Mouse (Mus musculus): ENCODE data around the gene Pfkp.

The Pfkp gene

DNA sequence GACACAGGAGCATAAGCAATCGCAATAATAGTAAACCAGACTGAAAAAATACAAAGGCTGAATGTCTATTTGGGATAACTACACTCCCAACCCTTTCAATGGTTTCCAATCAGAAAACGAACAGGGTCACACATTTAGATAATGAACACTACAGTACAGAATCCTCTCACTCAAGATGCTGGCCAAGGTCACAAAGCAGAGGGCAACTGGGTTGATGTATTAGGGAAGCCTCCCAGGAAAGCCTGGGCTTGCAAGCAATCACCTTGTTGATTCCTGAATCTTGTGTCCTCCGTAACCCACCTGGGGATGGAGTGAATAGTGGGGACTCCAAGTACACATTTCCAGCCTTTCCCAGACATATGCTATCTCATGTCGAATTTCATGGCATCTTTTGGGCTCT, 5.6 kb downstream of the Pfkp start:
- Histone ChIP-seq H3K36me3 (ENCODE audit: control insufficient read depth, insufficient read depth, low read length, poor library complexity, severe bottlenecking) (no peaks in the 10 kb centered on the region), H3K27me3 (ENCODE audit: control insufficient read depth, insufficient read depth, low read length, poor library complexity, severe bottlenecking) (no peaks in the 10 kb centered on the region)
- DNase-seq (ENCODE audit: low read depth, low spot score) = no peak

DNA sequence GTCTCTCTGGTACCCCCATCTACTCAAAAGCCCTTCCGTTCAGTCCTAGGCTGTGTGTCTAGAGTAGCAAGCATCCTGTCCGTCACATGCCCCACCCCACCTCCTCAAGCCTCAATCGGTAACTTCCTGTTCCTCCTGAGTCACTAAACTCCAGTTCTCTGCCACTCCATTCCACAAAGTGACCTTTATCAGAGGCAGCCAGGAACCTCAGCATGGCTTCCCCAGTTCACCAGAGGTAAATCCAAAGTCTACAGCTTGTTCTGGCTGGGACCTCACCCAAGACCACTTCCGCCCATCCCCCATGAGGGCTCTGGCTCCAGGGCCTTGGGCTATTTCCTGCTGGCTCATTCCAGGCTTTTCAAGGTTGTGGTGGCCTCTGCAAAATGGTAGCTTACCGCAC, 6.1 kb downstream of the Pfkp start:
- no peaks in the 10 kb centered on the region for H3K36me3 ChIP-seq (ENCODE audit: control insufficient read depth, insufficient read depth, low read length, poor library complexity, severe bottlenecking)
- DNase-seq (ENCODE audit: low read depth, low spot score) = peak; percentile 42
- H3K27me3 ChIP-seq (ENCODE audit: control insufficient read depth, insufficient read depth, low read length, poor library complexity, severe bottlenecking) = no peaks in the 10 kb centered on the region

DNA sequence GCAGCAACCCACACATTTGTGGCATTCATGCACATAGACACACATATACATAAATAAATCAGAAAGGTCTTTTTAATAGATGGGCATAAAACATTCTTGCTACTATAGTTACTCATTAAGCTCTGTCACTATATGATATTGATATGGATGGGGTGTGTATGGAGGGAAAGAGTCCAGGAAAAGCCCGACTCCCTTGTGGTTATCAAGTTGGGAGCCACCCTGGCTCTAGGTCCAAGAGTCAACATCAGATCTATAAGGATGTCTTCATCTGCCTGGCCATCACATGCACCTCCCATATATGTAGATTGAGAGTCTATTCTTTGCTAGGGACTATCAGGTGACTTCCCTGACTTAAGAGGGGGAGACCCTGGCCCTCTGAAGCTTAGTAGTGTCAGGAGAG, 7.1 kb downstream of the Pfkp start:
- no peaks in the 10 kb centered on the region for H3K27me3 ChIP-seq (ENCODE audit: control insufficient read depth, insufficient read depth, low read length, poor library complexity, severe bottlenecking)
- DNase-seq (ENCODE audit: low read depth, low spot score) = no peak

DNA sequence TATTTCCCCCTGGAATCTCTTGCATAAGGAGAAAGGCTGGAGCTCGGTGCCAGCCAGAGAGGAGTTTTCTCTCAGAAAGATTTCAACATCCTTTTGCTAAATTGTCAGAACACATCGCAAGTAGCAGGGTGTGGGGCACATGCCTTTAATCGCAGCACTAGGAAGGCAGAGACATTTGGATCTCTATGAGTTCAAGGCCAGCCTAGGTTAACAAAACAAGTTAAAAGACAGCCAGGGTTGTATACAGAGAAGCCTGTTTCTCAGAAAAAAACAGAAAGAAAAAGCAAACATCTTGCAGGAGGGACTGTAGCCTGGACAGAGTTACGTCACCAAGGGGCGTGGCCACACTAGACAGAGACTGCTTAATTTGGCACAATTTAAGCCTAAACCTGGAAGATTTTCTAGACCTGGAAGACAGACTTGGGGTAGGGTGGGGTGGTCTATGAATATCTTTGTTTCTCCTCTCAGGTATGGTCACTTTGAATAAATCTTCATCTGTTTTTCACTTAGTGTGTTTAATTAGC, 9.0 kb downstream of the Pfkp start:
- Histone ChIP-seq H3K36me3 (ENCODE audit: control insufficient read depth, insufficient read depth, low read length, poor library complexity, severe bottlenecking) (no peaks in the 10 kb centered on the region; the same call in 1 of the 2 replicates), H3K27me3 (ENCODE audit: control insufficient read depth, insufficient read depth, low read length, poor library complexity, severe bottlenecking) (no peaks in the 10 kb centered on the region)
- DNase-seq (ENCODE audit: low read depth, low spot score) = no peak

More for the DNA sequence above, 7.1 kb downstream of the Pfkp start:
- no peaks in the 10 kb centered on the region for H3K36me3 ChIP-seq (ENCODE audit: control insufficient read depth, insufficient read depth, low read length, poor library complexity, severe bottlenecking)

DNA sequence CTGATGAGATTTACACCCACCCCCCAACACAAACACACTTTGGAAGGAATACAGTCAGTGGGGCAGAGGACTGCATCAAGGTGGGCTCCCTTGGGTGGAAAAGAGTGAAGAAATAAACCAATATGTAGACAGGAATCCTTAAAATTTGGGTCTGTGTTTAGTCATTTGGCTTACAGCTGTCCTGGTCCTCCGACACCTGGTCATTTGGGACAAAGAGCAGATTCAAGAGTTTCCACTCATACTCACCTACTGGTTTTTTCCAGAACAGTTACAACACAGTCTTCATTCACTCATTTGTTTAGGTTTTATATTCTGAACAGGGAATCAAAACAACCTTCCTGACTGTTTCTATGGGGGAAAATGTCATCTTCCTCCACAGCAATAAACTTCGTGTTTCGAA, 9.6 kb downstream of the Pfkp start:
- Histone ChIP-seq H3K27me3 (ENCODE audit: control insufficient read depth, insufficient read depth, low read length, poor library complexity, severe bottlenecking) (no peaks in the 10 kb centered on the region), H3K36me3 (ENCODE audit: control insufficient read depth, insufficient read depth, low read length, poor library complexity, severe bottlenecking) (no peaks in the 10 kb centered on the region; the same call in 1 of the 2 replicates)
- no peak for DNase-seq (ENCODE audit: low read depth, low spot score)

DNA sequence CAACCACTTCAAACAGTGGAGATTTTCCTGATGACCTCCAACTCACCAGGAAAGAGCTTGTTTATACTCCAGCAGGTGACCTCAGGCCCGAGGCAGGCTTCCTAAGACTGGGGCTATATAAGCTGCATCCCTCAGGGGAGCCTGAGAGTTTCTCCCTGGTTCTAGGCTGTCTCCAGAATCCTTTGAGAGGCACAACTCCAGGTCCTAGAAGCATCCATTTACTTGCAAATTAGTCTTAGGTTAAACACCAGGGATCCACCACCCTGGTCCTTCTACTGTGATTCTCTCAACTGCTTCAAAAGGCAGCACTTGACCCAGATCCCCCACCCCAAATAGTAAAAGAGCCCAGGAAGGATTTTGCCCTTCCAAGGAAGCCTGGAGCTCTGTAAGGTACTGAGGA, 10.2 kb downstream of the Pfkp start:
- DNase-seq (ENCODE audit: low read depth, low spot score) = no peak
- no peaks in the 10 kb centered on the region; the same call in 1 of the 2 replicates for H3K36me3 ChIP-seq (ENCODE audit: control insufficient read depth, insufficient read depth, low read length, poor library complexity, severe bottlenecking)
- no peaks in the 10 kb centered on the region for H3K27me3 ChIP-seq (ENCODE audit: control insufficient read depth, insufficient read depth, low read length, poor library complexity, severe bottlenecking)

DNA sequence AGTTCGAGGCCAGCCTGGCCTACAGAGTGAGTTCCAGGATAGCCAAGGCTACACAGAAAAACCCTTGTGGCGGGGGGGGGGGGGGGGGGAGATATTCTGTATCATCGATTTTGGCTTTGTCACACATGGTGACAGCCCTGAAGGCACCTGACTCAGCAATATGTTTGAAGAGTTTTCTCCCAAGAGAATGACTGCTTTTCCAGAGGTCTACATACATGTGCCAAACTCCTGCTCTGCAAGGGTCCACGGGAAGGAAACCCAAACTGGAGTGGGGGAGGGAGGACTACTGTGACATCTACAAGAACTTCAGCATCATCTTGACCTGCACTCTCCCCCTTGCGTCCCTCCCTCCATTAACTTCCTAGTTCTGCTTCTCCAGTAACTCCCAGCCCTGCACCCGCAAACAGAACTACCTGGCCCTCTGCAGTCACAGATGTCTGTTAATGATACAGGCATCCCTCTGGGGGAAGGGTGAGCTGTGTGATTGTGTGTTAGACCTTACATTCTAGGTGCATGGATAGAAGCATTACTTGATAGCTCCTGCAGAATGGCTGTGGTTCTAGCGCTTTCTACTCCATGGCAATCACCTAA, 10.9 kb downstream of the Pfkp start:
- Histone ChIP-seq H3K27me3 (ENCODE audit: control insufficient read depth, insufficient read depth, low read length, poor library complexity, severe bottlenecking) (no peaks in the 10 kb centered on the region), H3K36me3 (ENCODE audit: control insufficient read depth, insufficient read depth, low read length, poor library complexity, severe bottlenecking) (no peaks in the 10 kb centered on the region; the same call in 1 of the 2 replicates)
- no peak for DNase-seq (ENCODE audit: low read depth, low spot score)

DNA sequence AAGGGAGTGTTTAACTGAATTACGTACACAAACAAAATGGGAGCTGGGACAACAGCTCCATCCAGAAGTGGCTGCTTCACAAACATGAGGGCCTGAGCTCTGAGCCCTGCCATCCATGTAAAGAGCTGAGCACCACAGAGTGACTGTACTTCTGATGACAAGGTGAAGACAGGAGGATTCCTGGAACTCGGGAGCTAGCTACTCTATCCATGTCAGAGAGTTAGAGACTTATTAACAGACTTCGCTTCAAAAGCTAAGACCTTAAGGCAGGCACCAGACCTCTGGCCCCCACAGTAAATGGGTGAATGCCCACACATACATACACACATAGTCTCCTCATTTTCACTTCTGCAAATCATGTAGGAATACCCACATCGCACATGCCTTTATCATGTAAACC, 11.6 kb downstream of the Pfkp start:
- no peaks in the 10 kb centered on the region; the same call in 1 of the 2 replicates for H3K36me3 ChIP-seq (ENCODE audit: control insufficient read depth, insufficient read depth, low read length, poor library complexity, severe bottlenecking)
- no peaks in the 10 kb centered on the region for H3K27me3 ChIP-seq (ENCODE audit: control insufficient read depth, insufficient read depth, low read length, poor library complexity, severe bottlenecking)
- peak; percentile 60 for DNase-seq (ENCODE audit: low read depth, low spot score)

DNA sequence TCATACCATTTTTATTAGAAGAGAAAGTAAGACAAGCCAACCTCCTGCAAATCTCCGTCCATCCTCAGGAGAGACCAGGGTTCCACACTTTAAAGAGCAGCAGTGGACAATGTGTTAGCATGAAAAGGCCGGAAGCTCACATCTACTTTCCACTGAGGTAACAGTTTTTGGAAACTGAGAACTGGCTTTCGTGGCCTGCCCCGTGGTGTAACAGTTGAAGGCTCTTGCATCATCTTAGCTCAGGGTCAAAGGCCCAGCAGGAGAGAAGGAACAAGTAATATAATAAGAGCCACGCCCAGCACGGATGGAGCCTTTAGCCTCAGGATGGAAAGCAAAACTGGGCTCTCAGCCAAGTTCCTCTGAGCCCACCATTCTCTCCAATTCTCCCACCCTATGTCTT, 12.1 kb downstream of the Pfkp start:
- Histone ChIP-seq H3K36me3 (ENCODE audit: control insufficient read depth, insufficient read depth, low read length, poor library complexity, severe bottlenecking) (no peaks in the 10 kb centered on the region; the same call in 1 of the 2 replicates), H3K27me3 (ENCODE audit: control insufficient read depth, insufficient read depth, low read length, poor library complexity, severe bottlenecking) (no peaks in the 10 kb centered on the region)
- no peak for DNase-seq (ENCODE audit: low read depth, low spot score)

DNA sequence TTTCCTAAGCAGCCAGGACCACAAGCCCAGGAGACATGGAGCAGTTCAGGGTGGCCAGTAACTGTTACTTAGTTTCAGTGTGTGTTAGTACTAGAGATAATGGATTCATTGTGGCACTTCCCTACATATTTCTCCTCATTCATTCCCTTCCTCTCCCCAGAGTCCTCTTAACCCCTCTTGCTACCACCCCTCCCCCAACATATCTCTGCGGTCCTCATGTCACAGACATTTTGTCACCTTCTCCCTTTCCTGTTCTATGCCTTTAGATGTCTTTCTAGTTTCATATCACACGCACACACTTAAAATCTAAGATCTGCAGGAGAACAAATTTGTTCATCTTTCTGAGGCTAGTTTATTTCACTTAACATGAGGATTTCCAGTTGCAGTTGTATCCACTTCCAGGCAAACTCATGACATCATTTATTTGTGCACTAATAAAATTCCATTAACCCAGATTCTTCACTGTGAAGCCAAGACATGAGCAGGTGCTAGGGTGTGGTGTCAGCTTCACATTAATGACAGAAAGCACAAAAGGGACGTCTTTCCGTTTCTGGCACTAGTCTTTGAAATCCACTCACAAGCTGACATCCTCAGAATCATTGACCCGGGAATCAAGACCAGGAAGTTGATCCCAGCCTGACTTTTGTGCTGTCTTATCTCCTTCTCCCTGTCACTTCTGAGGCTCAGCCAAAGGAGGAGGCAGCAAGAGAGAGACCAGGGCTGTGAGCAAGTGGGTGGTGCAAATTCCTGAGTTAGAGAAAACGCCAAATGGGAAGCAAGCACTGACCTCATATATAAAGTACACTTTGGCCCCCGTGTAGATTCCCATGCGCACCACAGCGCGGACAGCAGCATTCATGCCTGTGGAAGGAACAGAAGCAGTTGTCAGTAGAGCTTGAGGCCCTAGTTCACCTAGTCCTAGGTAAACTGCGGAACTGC, 13.2 kb downstream of the Pfkp start:
- Histone ChIP-seq H3K27me3 (ENCODE audit: control insufficient read depth, insufficient read depth, low read length, poor library complexity, severe bottlenecking) (no peaks in the 10 kb centered on the region), H3K36me3 (ENCODE audit: control insufficient read depth, insufficient read depth, low read length, poor library complexity, severe bottlenecking) (no peaks in the 10 kb centered on the region; the same call in 1 of the 2 replicates)
- no peak for DNase-seq (ENCODE audit: low read depth, low spot score)

DNA sequence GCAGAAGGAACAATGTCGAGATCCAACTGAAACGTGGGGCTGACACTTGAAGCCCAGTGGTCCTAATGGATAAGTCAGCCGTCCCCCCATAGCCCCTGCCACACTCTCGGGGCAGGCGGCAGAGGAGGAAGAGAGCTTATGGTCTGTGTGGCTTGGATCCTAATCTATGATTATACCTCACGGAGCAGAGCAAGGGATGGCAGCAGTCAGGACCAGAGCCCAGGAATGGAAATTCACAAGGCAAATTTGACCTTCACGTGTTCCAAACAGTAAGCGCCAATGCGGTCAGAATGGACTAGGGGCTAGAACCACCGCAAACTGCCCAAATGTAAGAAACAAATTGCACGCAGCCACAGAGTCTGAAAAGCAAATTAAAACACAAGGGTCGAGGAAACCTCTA, 14.5 kb downstream of the Pfkp start:
- DNase-seq (ENCODE audit: low read depth, low spot score) = no peak
- H3K27me3 ChIP-seq (ENCODE audit: control insufficient read depth, insufficient read depth, low read length, poor library complexity, severe bottlenecking) = no peaks in the 10 kb centered on the region
- no peaks in the 10 kb centered on the region; the same call in 1 of the 2 replicates for H3K36me3 ChIP-seq (ENCODE audit: control insufficient read depth, insufficient read depth, low read length, poor library complexity, severe bottlenecking)

DNA sequence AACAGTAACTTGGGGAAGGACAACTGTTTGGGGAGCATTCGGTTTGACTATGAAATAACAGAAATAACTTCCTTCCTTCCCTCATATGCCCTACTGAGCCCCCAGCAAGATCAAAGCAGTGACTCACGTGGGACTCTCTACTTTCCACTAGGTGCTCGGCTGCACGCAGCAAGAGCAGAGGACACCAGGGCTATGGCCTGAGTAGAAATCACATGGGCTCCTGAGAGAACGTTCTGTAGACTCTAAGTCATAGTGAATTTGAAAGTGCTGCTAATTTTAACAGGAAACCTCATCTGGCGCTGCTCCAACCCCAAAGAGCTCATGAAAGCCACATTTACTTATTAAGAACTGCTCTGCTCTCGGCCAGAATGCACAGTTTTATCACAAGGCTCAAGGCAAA, 15.1 kb downstream of the Pfkp start:
- no peaks in the 10 kb centered on the region; the same call in 1 of the 2 replicates for H3K36me3 ChIP-seq (ENCODE audit: control insufficient read depth, insufficient read depth, low read length, poor library complexity, severe bottlenecking)
- no peaks in the 10 kb centered on the region for H3K27me3 ChIP-seq (ENCODE audit: control insufficient read depth, insufficient read depth, low read length, poor library complexity, severe bottlenecking)
- DNase-seq (ENCODE audit: low read depth, low spot score) = peak; percentile 83

DNA sequence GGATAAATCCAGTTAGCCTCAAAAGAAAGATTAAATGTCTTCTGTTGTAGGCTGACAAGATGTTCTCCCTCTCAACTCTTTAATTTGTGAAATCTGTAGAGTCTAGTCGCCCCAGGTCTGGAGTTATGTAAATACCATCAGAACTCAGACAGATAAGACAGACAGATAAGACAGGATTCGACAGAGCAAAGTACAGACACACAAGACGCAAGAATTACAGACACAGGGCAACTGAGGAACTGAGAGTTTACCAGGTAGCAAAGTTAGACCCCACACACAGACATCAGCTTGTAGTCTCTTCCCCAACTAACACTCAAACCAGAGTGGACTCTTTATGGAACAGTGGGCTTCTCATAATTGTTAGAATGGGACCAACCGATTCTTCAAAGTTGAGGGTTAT, 15.6 kb downstream of the Pfkp start:
- Histone ChIP-seq H3K36me3 (ENCODE audit: control insufficient read depth, insufficient read depth, low read length, poor library complexity, severe bottlenecking) (no peaks in the 10 kb centered on the region; the same call in 1 of the 2 replicates), H3K27me3 (ENCODE audit: control insufficient read depth, insufficient read depth, low read length, poor library complexity, severe bottlenecking) (no peaks in the 10 kb centered on the region)
- DNase-seq (ENCODE audit: low read depth, low spot score) = peak; percentile 38

DNA sequence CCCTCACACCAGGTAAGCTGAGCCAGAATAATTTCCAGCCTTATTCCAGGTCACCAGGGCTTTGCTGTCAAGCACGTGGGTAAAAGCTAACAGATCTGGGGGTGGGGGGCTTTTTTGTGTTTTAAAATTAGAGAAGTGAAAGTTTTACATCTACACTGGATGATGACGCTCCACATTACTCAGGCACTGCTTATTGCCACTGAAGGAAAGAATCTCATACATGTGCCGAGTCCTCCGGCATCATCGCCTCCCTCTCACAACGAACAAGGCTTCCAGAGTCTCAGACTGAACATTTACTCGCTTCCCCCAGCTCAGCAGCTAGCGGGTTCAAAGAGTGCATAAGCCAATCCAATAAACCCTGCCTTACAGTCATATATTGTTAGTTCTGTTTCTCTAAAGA, 16.1 kb downstream of the Pfkp start:
- DNase-seq (ENCODE audit: low read depth, low spot score) = peak; percentile 77
- Histone ChIP-seq H3K36me3 (ENCODE audit: control insufficient read depth, insufficient read depth, low read length, poor library complexity, severe bottlenecking) (no peaks in the 10 kb centered on the region; the same call in 1 of the 2 replicates), H3K27me3 (ENCODE audit: control insufficient read depth, insufficient read depth, low read length, poor library complexity, severe bottlenecking) (no peaks in the 10 kb centered on the region)
